Mouse (Mus musculus): ENCODE data around the gene Wdr54.

The Wdr54 gene

GRCm38 (mm10) chr6:83155552-83156238 is 502 bp downstream of the Wdr54 start:
- DNase-seq: peak; percentile 33

DNA sequence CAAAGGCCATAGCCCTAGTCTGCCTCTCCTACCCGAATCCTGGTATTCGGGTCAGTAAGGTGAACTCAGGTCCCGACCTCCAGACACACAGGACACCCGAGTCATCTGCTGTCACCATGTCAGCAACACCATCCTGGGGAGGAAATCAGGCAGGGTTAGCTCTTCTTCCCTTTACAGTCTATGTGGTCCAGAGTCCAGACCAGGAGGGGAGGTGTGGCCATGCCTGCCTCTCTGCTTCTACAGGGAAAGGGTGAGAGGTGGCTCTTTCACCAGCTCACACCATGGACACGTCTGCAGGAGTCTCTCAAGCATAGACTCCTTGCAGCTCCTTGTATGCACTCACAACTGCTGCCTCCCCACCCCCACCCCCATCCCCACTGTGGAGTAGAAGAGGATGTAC is 2.7 kb downstream of the Wdr54 start:
- DNase-seq: no peak

DNA sequence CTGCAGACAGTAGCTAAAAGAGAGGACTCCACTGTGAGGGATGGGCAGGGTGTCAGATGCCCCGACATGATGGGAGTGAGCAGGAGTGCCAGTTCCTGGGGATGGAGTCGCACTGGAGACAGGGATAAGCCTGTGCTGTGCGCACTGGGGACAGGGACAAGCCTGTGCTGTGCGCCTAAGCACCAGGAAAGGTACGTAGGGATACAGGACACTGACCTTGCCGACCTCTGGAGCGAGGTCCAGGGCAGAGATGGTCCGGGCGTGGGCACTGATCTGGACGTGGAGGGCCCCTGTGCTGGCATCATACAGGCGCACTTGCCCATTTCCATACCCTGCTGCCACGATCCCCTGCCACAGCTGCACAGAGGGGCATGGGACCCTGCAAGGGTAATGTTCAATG is 3.2 kb downstream of the Wdr54 start:
- DNase-seq: no peak

DNA sequence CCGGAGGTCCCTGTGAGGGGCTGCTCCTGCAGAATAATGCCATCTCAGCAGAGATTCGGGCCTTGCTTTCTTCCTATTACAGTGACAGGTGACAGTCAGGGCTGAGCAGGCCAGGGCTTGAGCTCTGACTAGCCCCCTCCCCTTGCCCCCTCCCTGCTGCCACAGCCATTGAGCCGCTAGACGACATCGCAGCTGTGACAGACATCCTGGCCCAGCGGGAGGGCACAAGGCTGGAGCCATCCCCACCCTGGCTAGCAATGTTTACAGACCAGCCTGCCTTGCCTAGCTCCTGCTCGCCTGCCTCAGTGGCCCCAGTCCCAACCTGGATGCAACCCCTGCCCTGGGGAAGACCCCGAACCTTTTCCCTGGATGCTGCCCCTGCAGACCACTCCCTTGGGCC is 4.5 kb downstream of the Wdr54 start:
- DNase-seq: no peak

DNA sequence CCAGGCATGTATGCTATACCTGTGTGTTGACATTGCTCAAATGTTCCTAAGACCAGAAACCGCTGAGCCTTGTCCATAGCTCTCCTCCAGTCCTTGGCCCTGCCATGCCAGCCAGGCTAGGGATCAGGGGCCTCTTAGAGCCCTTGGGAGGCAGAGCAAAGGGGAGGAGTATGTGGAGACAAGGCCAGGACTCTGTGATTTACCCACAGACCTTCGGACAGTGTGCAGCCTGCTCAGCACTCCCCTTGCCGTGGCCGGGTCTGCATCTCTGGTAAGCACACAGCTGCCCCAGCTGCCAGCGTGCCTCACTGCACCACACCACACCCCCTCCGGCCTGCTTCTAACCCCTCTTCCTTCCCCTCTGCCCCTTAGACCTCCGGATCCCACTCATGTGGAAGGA is 8.9 kb downstream of the Wdr54 start:
- no peak for DNase-seq

DNA sequence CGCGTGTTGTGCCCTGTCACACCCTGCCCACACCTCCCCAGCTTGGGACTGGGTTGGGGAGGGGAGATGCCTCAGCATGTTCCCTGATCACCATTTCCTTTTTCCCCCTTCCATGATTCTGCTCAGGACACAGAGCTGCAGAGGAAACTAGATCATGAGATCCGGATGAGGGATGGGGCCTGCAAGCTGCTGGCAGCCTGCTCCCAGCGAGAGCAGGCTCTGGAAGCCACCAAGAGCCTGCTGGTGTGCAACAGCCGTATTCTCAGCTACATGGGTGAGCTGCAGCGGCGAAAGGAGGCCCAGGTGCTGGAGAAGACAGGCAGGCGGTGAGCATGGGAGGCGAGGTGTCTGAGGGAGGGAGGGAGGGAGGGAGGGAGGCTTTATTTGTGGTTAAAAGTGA is 10.4 kb downstream of the Wdr54 start:
- no peak for DNase-seq

- DNase-seq: no peak
Observed at GRCm38 (mm10) chr6:83145209-83145608, 11.0 kb downstream of the Wdr54 start.

DNA sequence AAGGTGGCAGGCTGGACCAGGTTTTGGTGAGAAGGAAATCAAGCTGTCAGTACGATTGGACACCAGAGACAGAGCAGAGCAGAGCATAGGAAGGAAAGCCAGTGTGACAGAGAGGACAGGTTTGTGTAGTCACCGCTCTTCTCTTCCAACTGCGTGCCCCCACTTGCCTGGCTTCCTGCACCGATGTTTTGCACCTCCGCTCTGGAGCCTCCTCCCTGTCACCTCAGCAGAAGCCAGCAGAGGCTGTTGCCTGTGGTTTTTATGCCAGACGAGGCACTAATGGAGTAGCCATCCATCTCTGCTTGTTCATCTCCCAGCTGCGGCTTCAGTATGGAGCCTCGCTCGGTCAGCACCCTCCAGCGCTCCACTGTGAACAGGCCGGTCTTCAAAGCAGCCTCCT is 13.3 kb downstream of the Wdr54 start:
- DNase-seq: no peak

- DNase-seq: no peak
Observed at GRCm38 (mm10) chr6:83142211-83142731, 13.9 kb downstream of the Wdr54 start.

DNA sequence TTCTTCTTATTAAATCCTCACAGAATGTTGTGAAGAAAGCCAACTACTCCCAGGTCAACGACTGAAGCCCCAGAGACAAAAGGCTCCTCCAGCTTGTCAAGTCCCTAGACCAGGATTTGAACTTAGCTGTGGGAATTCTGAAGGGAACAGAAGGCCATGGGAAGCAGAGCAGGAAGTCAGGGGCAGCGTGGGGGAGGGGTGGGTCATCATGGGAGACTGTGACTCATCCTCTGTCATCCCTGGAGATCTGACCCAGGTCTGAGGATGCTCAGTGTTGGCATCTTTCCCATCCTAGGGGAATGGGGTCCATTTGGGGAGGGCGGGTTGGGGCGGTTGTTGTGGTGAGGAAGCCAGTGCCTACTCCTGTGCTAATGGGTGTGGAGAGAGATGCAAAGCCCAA is 14.6 kb downstream of the Wdr54 start:
- DNase-seq: peak; percentile 46

DNA sequence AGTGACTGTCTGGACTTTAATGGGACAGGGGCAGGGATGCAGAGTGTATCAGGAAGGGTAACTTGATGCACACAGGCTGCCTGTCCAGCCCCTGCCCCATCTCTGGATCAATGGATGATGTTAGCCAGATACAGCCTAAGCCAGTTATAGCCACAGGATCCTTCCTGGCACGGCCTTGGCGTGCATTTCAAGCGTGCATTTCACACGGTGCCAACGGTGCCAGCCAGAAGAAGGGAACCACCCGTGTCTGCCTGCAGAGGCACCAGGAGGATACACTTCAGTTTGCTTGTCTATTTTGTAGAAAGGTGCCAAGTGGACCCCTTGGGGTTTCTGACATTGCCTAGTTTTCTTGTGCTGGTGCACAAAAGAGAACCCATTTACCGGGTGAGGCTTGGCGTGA is 16.2 kb downstream of the Wdr54 start:
- DNase-seq: no peak

DNA sequence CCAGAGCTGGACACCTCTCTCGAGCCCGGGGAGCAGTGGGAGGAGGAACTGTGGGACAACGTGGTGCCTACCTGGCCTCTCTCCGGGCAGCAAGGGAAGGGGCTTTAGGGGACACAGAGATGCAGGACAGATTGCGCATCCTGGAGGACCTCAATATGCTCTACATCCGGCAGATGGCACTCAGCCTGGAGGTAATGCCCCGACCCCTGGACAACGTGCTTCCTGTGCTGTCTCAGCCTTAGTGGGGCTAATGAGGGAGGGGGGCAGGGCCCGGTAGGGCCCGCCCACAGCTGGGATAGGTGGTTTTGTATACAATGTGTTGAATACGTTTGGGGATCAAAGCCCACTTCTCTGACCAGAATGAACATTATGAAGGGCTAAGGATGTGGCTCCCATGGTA is 18.1 kb downstream of the Wdr54 start:
- DNase-seq: peak; percentile 62

DNA sequence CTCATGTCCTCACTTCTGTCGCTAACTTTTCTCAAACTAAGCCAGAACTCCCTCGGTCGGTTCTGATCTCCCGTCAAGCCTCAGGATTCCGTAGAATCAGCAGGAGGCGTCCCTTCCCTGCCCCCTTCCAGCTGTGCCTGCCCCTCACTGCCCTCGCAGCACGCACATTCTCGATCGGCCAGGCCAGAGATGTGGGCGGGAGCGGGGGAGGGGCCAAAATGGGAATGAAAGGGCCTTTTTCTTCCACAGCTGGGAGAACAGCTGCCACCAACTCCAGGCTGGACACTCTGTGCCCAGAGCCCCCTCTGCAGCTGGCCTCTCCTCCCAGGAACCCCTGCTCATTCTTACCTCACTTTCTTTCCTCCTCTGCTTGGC is 18.6 kb downstream of the Wdr54 start:
- DNase-seq: peak; percentile 97

DNA sequence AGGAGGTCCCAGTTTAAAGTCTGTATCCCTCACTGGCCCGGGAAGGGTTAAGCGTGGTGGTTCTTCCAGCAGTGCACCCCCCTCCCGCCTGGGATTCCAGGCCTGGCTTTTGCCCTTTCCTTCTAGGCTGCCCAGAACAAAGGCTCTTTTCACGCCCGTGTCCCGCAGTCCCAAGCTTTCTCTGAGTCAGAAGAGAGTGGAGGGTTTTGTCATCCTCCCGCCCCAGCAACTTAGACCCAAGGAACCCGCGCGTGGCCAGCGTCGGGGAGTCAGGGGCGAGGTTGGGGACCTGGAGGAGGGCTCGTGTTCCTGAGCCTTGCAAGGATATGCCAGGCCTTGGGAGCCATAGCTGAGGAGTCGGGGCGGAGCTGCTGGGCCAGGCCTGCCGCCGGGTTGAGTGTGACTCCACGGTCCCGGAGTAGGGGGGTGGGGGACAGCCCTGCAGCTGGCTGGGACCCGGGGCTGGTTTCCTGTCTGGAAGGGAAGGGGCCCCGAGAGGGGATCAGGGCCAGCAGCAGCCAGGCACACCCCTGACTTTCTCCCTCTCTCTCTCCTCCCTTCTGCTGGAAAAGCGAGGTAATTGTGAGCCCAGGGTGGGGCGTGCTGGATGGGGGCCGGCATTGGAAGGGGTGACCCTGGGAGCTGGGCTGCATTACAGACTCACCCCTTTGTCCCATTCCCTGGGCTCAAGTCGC is 19.2 kb downstream of the Wdr54 start:
- DNase-seq: peak; percentile 87

DNA sequence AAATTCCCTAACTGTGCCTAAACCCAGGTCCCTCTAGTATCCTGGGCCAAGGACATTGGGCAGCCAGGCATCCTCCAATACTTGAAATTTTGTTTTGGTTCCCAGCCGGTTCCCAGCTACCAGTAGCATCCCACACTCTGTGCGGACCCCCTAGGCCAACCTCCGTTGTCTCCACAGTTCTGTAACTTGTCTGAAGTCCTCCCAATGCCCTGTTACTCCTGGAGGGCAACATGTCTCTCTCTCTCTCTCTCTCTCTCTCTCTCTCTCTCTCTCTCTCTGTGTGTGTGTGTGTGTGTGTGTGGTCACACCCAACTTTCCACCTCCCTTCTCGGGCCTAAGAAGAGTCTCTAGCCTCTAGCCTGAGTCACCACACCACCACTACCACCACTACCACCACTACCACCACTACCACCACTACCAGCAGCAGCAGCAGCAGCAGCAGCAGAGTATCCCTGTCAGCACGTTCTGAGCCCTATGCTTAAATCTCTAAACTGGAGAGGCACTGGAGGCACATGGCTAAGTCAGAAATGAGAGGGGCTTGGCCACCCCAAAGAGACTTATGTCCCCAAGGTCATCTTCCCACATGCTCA is 19.8 kb downstream of the Wdr54 start:
- no peak for DNase-seq

DNA sequence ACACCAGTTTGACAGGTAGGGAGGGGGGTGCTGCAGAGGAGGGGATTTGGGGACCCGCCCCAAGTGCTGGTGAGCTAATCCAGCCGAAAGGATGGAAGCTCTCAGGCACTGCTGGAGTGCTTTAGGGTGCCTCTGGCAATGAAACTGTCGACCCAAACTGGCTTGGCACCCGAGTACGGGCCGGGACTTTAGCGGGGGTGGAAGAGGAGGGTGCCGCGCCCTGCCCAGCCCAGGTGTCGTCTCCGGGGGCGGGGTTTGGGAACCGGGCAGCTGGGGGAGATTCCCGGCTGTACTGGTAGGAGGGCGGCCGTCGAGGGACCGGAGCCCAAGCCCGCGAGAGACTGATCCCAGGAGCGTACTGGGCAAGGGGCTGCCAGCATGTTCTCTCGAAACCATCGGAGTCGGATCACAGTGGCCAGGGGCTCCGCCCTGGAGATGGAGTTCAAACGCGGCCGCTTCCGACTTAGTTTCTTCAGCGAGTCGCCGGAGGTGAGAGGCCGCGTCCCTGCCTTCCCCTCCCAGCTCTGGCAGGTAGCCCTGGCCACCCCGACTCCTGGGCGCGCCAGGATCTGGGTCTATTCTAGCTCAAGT is 20.5 kb downstream of the Wdr54 start:
- peak; percentile 74 for DNase-seq

DNA sequence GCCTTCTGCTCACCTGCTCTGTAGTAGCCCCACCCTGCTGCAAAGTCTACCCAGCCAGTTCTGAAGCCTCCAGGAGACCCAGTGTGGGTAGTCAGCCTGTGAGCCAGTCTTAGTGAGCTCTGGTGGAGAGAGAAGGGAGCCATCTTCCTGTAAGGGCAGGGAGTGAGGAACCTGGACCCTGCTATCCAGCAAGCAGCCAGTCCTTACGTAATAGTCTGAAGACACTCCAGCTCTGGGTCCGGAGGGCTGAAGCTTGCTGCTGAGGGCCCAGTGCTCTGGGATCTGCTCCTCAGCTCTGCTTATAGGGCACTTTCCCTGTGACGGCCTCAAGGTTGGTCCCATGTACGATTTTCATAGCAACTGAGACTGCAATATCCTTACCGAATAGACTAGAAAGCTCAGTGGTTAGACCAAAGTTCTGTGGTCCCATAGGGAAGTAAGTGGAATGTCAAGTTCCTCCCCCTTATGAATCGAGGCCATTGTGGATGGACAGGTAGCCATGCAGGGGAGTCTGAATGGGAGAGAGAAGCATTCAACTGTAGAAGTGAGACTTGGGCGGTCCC is 21.2 kb downstream of the Wdr54 start, which contains the start of gene Rtkn:
Rtkn (plus strand) TSS at position 513 of the 563 bp plus-strand sequence.
- DNase-seq: no peak

DNA sequence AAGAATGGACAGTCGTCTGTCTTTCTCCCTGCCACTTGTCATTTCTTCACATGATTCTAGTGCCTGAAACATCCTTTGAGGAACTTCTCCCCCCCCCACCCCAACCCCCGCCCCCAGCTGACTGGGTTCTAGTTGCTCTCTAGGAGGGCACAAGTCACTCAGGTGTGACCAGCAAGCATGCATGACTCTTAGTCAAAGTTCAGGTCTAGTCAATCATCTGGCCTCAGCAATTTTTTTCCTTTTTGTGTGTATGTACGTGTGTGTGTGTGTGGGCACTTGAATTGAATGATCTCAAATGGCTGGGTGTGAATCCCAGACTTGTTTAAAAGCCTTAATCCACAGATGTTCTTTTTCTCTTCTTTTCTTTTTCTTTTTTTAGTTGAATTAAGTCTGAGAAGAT is 22.0 kb downstream of the Wdr54 start:
- DNase-seq: no peak

- no peak for DNase-seq
Observed at GRCm38 (mm10) chr6:83132176-83132919, 23.8 kb downstream of the Wdr54 start.

GRCm38 (mm10) chr6:83131469-83132034 is 24.6 kb downstream of the Wdr54 start:
- peak; percentile 46 for DNase-seq

- no peak for DNase-seq
Observed at GRCm38 (mm10) chr6:83127419-83127818, 28.8 kb downstream of the Wdr54 start.

DNA sequence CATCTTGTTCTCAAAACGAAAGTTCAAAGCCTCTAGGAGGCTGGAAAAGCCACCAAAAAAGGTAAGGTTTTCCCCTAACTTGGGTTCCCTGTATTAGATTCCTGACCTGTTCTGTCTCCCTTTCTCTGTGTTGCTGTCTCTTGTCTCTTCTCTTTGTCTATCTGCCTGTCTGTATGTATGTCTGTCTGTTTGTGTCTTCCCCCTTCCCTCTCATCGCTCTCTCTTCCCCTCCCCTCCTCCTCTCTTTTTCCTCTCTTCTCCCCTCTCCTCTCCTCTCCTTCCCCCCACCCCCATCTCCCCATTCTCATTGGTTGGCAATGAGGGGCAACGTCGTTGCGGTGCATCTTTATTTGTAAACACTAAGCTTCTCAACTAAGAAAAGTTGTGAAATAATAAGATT is 30.9 kb downstream of the Wdr54 start, which contains the start of gene Ino80b:
Ino80b (minus strand) TSS at position 101 of the 400 bp plus-strand sequence.
- DNase-seq: no peak
